Mouse (Mus musculus): ENCODE measurements around the gene Gm40193. TPM values are rescaled to one million over a fixed set of nuclear protein-coding genes. Genes with fewer than 3 reads are reported as not detected.

Gene Gm40193
- polyA plus RNA-seq, 1 experiment from 2014 or later = not detected

GRCm38 (mm10) chr11:70499566-70500475 is 32.9 kb downstream of the Gm40193 start:
- Histone ChIP-seq H3K27ac (0 out of 2 replicates have a peak overlapping the region, but pooled peaks have one; percentile 10), H3K27me3 (replicated peaks) (no peaks in the 10 kb centered on the region), H3K36me3 (no peaks in the 10 kb centered on the region), H3K4me2 (replicated peaks) (0 out of 2 replicates have a peak overlapping the region, but pooled peaks have one; percentile 3), H3K4me1 (replicated peaks) (no peaks in the 10 kb centered on the region), H3K9ac (no peak overlapping the region), H3K4me3 (replicated peaks) (no peak overlapping the region), H3K9me3 (no peaks in the 10 kb centered on the region)
- peak; percentile 27 for ATAC-seq
- WGBS = 63% methylated on average over 14 of the region's 14 CpGs

DNA sequence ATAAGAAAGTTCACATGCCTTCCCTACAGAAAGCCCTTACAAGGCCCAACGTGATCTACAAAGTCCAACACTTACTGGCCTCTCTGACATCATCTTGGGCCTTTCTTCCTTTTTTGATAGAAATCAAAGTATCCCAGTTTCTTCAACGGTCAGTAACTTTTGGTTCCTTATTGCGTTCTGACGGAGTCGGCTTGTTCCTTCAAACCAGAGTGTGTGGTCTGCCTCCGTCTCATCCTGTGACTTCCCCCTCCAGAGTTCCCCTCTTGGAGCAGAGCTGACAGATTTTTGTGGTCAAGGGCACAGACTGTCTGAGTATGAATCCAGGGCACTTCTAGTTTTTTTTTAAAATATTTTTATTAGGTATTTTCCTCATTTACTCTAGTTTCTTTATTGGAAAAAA is 43.1 kb downstream of the Gm40193 start:
- Histone ChIP-seq H3K27me3 (replicated peaks) (no peaks in the 10 kb centered on the region), H3K4me2 (replicated peaks) (no peak overlapping the region), H3K4me1 (replicated peaks) (no peaks in the 10 kb centered on the region), H3K36me3 (no peaks in the 10 kb centered on the region), H3K9ac (no peak overlapping the region), H3K9me3 (no peaks in the 10 kb centered on the region), H3K27ac (no peak overlapping the region), H3K4me3 (replicated peaks) (no peak overlapping the region)
- ATAC-seq = no peak
- 84% methylated on average over 6 of the region's 6 CpGs for WGBS

- Histone ChIP-seq H3K9ac (no peak overlapping the region), H3K27me3 (replicated peaks) (no peaks in the 10 kb centered on the region), H3K4me2 (replicated peaks) (no peak overlapping the region), H3K9me3 (no peaks in the 10 kb centered on the region), H3K36me3 (no peaks in the 10 kb centered on the region), H3K27ac (no peak overlapping the region), H3K4me1 (replicated peaks) (no peaks in the 10 kb centered on the region), H3K4me3 (replicated peaks) (no peak overlapping the region)
- WGBS = 79% methylated on average over 3 of the region's 3 CpGs
- no peak for ATAC-seq
These were observed 43.6 kb downstream of the Gm40193 start for GRCm38 (mm10) chr11:70489138-70489537.

- H3K9ac ChIP-seq = no peak overlapping the region
- H3K4me3 ChIP-seq (replicated peaks) = no peak overlapping the region
- no peaks in the 10 kb centered on the region for H3K9me3 ChIP-seq
- ATAC-seq = no peak
- no peak overlapping the region for H3K4me2 ChIP-seq (replicated peaks)
- no peak overlapping the region for H3K27ac ChIP-seq
- no peaks in the 10 kb centered on the region for H3K36me3 ChIP-seq
- no peaks in the 10 kb centered on the region for H3K4me1 ChIP-seq (replicated peaks)
- WGBS = 38% methylated on average over 4 of the region's 4 CpGs
- no peaks in the 10 kb centered on the region for H3K27me3 ChIP-seq (replicated peaks)
These were observed 44.9 kb downstream of the Gm40193 start for GRCm38 (mm10) chr11:70487816-70488215.

- Histone ChIP-seq H3K9ac (no peak overlapping the region), H3K27ac (no peak overlapping the region), H3K9me3 (no peaks in the 10 kb centered on the region), H3K4me2 (replicated peaks) (no peak overlapping the region), H3K27me3 (replicated peaks) (no peaks in the 10 kb centered on the region), H3K4me1 (replicated peaks) (no peaks in the 10 kb centered on the region), H3K36me3 (no peaks in the 10 kb centered on the region), H3K4me3 (replicated peaks) (no peak overlapping the region)
- no peak for ATAC-seq
- 60% methylated on average over 2 of the region's 2 CpGs for whole genome bisulfite sequencing
These were observed 47.2 kb downstream of the Gm40193 start for GRCm38 (mm10) chr11:70485498-70485897.

Other genes with a start within 250 kb of the Gm40193 start
- gene Alox12e, start 210.3 kb downstream of the Gm40193 start, polyA plus RNA-seq (2015; fragmentation: Nextera tagmentation; extraction: Ambion mirVana) = not detected in 2 replicates
- gene Alox15, start 180.9 kb downstream of the Gm40193 start, polyA plus RNA-seq (2015; fragmentation: Nextera tagmentation; extraction: Ambion mirVana) = 0.67 and 0.78 TPM in 2 replicates
- 31.9 and 32.6 TPM in 2 replicates for gene Pelp1, start 122.9 kb downstream of the Gm40193 start, polyA plus RNA-seq (2015; fragmentation: Nextera tagmentation; extraction: Ambion mirVana)
- 13.2 and 15.4 TPM in 2 replicates for gene Arrb2, start 100.3 kb downstream of the Gm40193 start, polyA plus RNA-seq (2015; fragmentation: Nextera tagmentation; extraction: Ambion mirVana)
- 39.9 and 42.4 TPM in 2 replicates for gene Med11, start 81.0 kb downstream of the Gm40193 start, polyA plus RNA-seq (2015; fragmentation: Nextera tagmentation; extraction: Ambion mirVana)
- 0.78 and 1.2 TPM in 2 replicates for gene Zmynd15, start 73.5 kb downstream of the Gm40193 start, polyA plus RNA-seq (2015; fragmentation: Nextera tagmentation; extraction: Ambion mirVana)
- gene Cxcl16, start 73.0 kb downstream of the Gm40193 start, polyA plus RNA-seq (2015; fragmentation: Nextera tagmentation; extraction: Ambion mirVana) = 8.6 and 10.4 TPM in 2 replicates
- gene Tm4sf5, start 27.7 kb downstream of the Gm40193 start, polyA plus RNA-seq (2015; fragmentation: Nextera tagmentation; extraction: Ambion mirVana) = 179 and 192 TPM in 2 replicates
- gene Vmo1, start 18.3 kb downstream of the Gm40193 start, polyA plus RNA-seq (2015; fragmentation: Nextera tagmentation; extraction: Ambion mirVana) = 0.60 and 0.80 TPM in 2 replicates
- 1.5 and 2.2 TPM in 2 replicates for gene Gltpd2, start 13.7 kb downstream of the Gm40193 start, polyA plus RNA-seq (2015; fragmentation: Nextera tagmentation; extraction: Ambion mirVana)
- 646 and 704 TPM in 2 replicates for gene Psmb6, start 7.6 kb downstream of the Gm40193 start, polyA plus RNA-seq (2015; fragmentation: Nextera tagmentation; extraction: Ambion mirVana)
- 10.3 and 11.0 TPM in 2 replicates for gene Pld2, start 7.1 kb upstream of the Gm40193 start, polyA plus RNA-seq (2015; fragmentation: Nextera tagmentation; extraction: Ambion mirVana)
- gene Mink1, start 29.9 kb upstream of the Gm40193 start, polyA plus RNA-seq (2015; fragmentation: Nextera tagmentation; extraction: Ambion mirVana) = 11.8 and 12.7 TPM in 2 replicates
- not detected in 2 replicates for gene 4930544D05Rik, start 82.9 kb upstream of the Gm40193 start, polyA plus RNA-seq (2015; fragmentation: Nextera tagmentation; extraction: Ambion mirVana)
- gene Chrne, start 86.3 kb upstream of the Gm40193 start, polyA plus RNA-seq (2015; fragmentation: Nextera tagmentation; extraction: Ambion mirVana) = not detected in 2 replicates
- 0.21 and 0.24 TPM in 2 replicates for gene Gp1ba, start 106.2 kb upstream of the Gm40193 start, polyA plus RNA-seq (2015; fragmentation: Nextera tagmentation; extraction: Ambion mirVana)
- 106 and 107 TPM in 2 replicates for gene Rnf167, start 114.3 kb upstream of the Gm40193 start, polyA plus RNA-seq (2015; fragmentation: Nextera tagmentation; extraction: Ambion mirVana)
- 171 and 180 TPM in 2 replicates for gene Slc25a11, start 114.5 kb upstream of the Gm40193 start, polyA plus RNA-seq (2015; fragmentation: Nextera tagmentation; extraction: Ambion mirVana)
- 2,127 and 2,325 TPM in 2 replicates for gene Pfn1, start 121.7 kb upstream of the Gm40193 start, polyA plus RNA-seq (2015; fragmentation: Nextera tagmentation; extraction: Ambion mirVana)
- 12.1 and 15.6 TPM in 2 replicates for gene Eno3, start 124.3 kb upstream of the Gm40193 start, polyA plus RNA-seq (2015; fragmentation: Nextera tagmentation; extraction: Ambion mirVana)
- 132 and 154 TPM in 2 replicates for gene Spag7, start 136.5 kb upstream of the Gm40193 start, polyA plus RNA-seq (2015; fragmentation: Nextera tagmentation; extraction: Ambion mirVana)
- gene Camta2, start 155.2 kb upstream of the Gm40193 start, polyA plus RNA-seq (2015; fragmentation: Nextera tagmentation; extraction: Ambion mirVana) = 12.1 and 13.5 TPM in 2 replicates
- 1.4 and 1.5 TPM in 2 replicates for gene Inca1, start 167.2 kb upstream of the Gm40193 start, polyA plus RNA-seq (2015; fragmentation: Nextera tagmentation; extraction: Ambion mirVana)
- 4.4 TPM in 2 replicates for gene Kif1c, start 167.6 kb upstream of the Gm40193 start, polyA plus RNA-seq (2015; fragmentation: Nextera tagmentation; extraction: Ambion mirVana)
- gene Zfp3, start 231.3 kb upstream of the Gm40193 start, polyA plus RNA-seq (2015; fragmentation: Nextera tagmentation; extraction: Ambion mirVana) = 5.3 and 6.2 TPM in 2 replicates